Mouse (Mus musculus) midbrain, embryonic 14.5 days (tissue): Measurements from ENCODE around the gene Scube1. TPM values are rescaled to one million over a fixed set of nuclear protein-coding genes. Genes with fewer than 3 reads are reported as not detected.

ENCODE experiments used
- ATAC-seq: fragments of 200-750 bp; cut with Nextera tagmentation; 2 replicates; pipeline ENCODE4 v1.8.0; 2017; ENCODE audit warnings: moderate number of reproducible peaks, moderate library complexity; ENCODE audit not compliant: low FRiP score, low TSS enrichment
- DNase-seq: peaks from one replicate; pipeline ENCODE4 v3.0.0-alpha.2; 2015
- H3K27ac ChIP-seq: fragments of 300-500 bp; sonication (generic); replicated peaks from 2 replicates; pipeline ENCODE4 v1.5.1; 2014; ENCODE audit warnings: mild to moderate bottlenecking, low read depth, low read length, moderate library complexity
- H3K27me3 ChIP-seq: fragments of 300-500 bp; sonication (generic); 2 replicates; pipeline ENCODE4 v1.6.1; 2014; ENCODE audit warnings: low read length, control low read depth, mixed read lengths; ENCODE audit not compliant: control insufficient read depth, insufficient read depth
- H3K36me3 ChIP-seq: fragments of 300-500 bp; sonication (generic); 2 replicates; pipeline ENCODE4 v1.6.1; 2014; ENCODE audit warnings: low read length, control low read depth; ENCODE audit not compliant: control insufficient read depth, insufficient read depth
- H3K4me1 ChIP-seq: fragments of 300-500 bp; sonication (generic); 2 replicates; pipeline ENCODE4 v1.6.1; 2014; ENCODE audit warnings: mild to moderate bottlenecking, antibody characterized with exemption, low read length, control low read depth; ENCODE audit not compliant: control insufficient read depth, insufficient read depth
- H3K4me2 ChIP-seq: fragments of 300-500 bp; sonication (generic); 2 replicates; pipeline ENCODE4 v1.6.1; 2014; ENCODE audit warnings: mild to moderate bottlenecking, low read length, moderate library complexity
- H3K4me3 ChIP-seq: fragments of 300-500 bp; sonication (generic); replicated peaks from 2 replicates; pipeline ENCODE4 v1.5.1; 2014; ENCODE audit warnings: low read depth, low read length
- H3K9ac ChIP-seq: fragments of 300-500 bp; sonication (generic); replicated peaks from 2 replicates; pipeline ENCODE4 v1.6.1; 2014; ENCODE audit warnings: mild to moderate bottlenecking, low read length, moderate library complexity
- H3K9me3 ChIP-seq: fragments of 300-500 bp; sonication (generic); 2 replicates; pipeline ENCODE4 v1.6.1; 2016; ENCODE audit warnings: low read length, control low read depth, mixed read lengths; ENCODE audit not compliant: control insufficient read depth
- WGBS: fragments of 180-500 bp; shearing (Covaris S2); extraction: QIAGEN DNeasy Blood & Tissue Kit; methylation state at CpG from one replicate; pipeline ENCODE4 v1.1.7; 2014; 5-methylcytosine and 5-hydroxymethylcytosine counted together
- polyA plus RNA-seq: library from polyadenylated mRNA; unstranded; fragments of >200 nt; fragmentation: Nextera tagmentation; extraction: Ambion mirVana; gene quantifications from 2 replicates; pipeline ENCODE4 v1.2.1, GENCODE M21; 2014

Scube1 gene
- polyA plus RNA-seq, 1 experiment from 2014 or later, result 13.5 TPM

GRCm38 (mm10) chr15:83594513-83595363 is 130.1 kb downstream of the Scube1 start, which contains the start of gene Ttll12:
Gene Ttll12, minus strand, starts transcription at chr15:83595157.
- H3K36me3 ChIP-seq, result 0 out of 2 replicates have a peak, but pooled peaks cover 3% of the 10 kb centered on the region
- peak; percentile 100 for DNase-seq
- H3K27me3 ChIP-seq, result no peaks in the 10 kb centered on the region
- peaks cover 16% of the 10 kb centered on the region for H3K4me1 ChIP-seq
- H3K27ac ChIP-seq, result peak within 1 kb of the TSS; percentile 66
- H3K9ac ChIP-seq, result peak within 1 kb of the TSS; percentile 61
- under 1% methylated on average over 68 of the region's 68 CpGs for WGBS
- H3K4me2 ChIP-seq, result peak within 1 kb of the TSS; percentile 85
- H3K4me3 ChIP-seq, result peak within 1 kb of the TSS; percentile 58
- no peaks in the 10 kb centered on the region for H3K9me3 ChIP-seq
- ATAC-seq, result peak; percentile 92

- Histone ChIP-seq H3K27me3 (no peaks in the 10 kb centered on the region), H3K9me3 (no peaks in the 10 kb centered on the region), H3K27ac (no peak overlapping the region), H3K9ac (peak overlapping the region; percentile 61), H3K4me1 (peaks cover 16% of the 10 kb centered on the region), H3K4me2 (peak overlapping the region; percentile 85), H3K4me3 (peak overlapping the region; percentile 58), H3K36me3 (0 out of 2 replicates have a peak, but pooled peaks cover 3% of the 10 kb centered on the region)
- ATAC-seq (peak; percentile 38; the same call in 1 of the 2 replicates), DNase-seq (peak; percentile 26)
- 11% methylated on average over 19 of the region's 19 CpGs for WGBS
Observed at GRCm38 (mm10) chr15:83593702-83594512, 130.9 kb downstream of the Scube1 start.

- Histone ChIP-seq H3K4me1 (peaks cover 16% of the 10 kb centered on the region), H3K4me2 (peak overlapping the region; percentile 85), H3K4me3 (peak overlapping the region; percentile 58; the same call in 1 of the 2 replicates), H3K9ac (peak overlapping the region; percentile 61; the same call in 1 of the 2 replicates), H3K36me3 (peaks cover 9% of the 10 kb centered on the region; the same call in 1 of the 2 replicates), H3K9me3 (no peaks in the 10 kb centered on the region), H3K27ac (no peak overlapping the region), H3K27me3 (no peaks in the 10 kb centered on the region)
- no peak for ATAC-seq
- DNase-seq, result no peak
Observed at GRCm38 (mm10) chr15:83593189-83593585, 131.6 kb downstream of the Scube1 start.

- no peak for ATAC-seq
- no peak overlapping the region for H3K4me3 ChIP-seq
- 83% methylated on average over 8 of the region's 8 CpGs for WGBS
Observed at GRCm38 (mm10) chr15:83592260-83593188, 132.3 kb downstream of the Scube1 start.

GRCm38 (mm10) chr15:83591758-83592157 is 133.1 kb downstream of the Scube1 start:
- Histone ChIP-seq H3K27me3 (no peaks in the 10 kb centered on the region), H3K36me3 (peaks cover 23% of the 10 kb centered on the region), H3K27ac (no peak overlapping the region), H3K4me2 (no peak overlapping the region), H3K9ac (no peak overlapping the region), H3K4me1 (peaks cover 16% of the 10 kb centered on the region), H3K4me3 (no peak overlapping the region), H3K9me3 (no peaks in the 10 kb centered on the region)
- no peak for DNase-seq
- no peak for ATAC-seq
- WGBS, result 87% methylated on average over 6 of the region's 6 CpGs

More at GRCm38 (mm10) chr15:83592260-83593188, 132.3 kb downstream of the Scube1 start:
- no peaks in the 10 kb centered on the region for H3K9me3 ChIP-seq
- peaks cover 16% of the 10 kb centered on the region for H3K4me1 ChIP-seq
- DNase-seq, result no peak
- peaks cover 15% of the 10 kb centered on the region for H3K36me3 ChIP-seq
- no peak overlapping the region for H3K27ac ChIP-seq
- H3K4me2 ChIP-seq, result peak overlapping the region; percentile 85; the same call in 1 of the 2 replicates
- H3K9ac ChIP-seq, result 0 out of 2 replicates have a peak overlapping the region, but pooled peaks have one; percentile 61
- no peaks in the 10 kb centered on the region for H3K27me3 ChIP-seq

- Histone ChIP-seq H3K36me3 (peaks cover 32% of the 10 kb centered on the region), H3K4me3 (no peak overlapping the region), H3K27ac (no peak overlapping the region), H3K9me3 (peaks cover 5% of the 10 kb centered on the region; the same call in 1 of the 2 replicates), H3K4me1 (peaks cover 16% of the 10 kb centered on the region), H3K9ac (no peak overlapping the region), H3K4me2 (no peak overlapping the region), H3K27me3 (no peaks in the 10 kb centered on the region)
- ATAC-seq (no peak), DNase-seq (no peak)
- WGBS, result 91% methylated on average over 4 of the region's 4 CpGs
Observed at GRCm38 (mm10) chr15:83590841-83591240, 134.0 kb downstream of the Scube1 start.

GRCm38 (mm10) chr15:83584741-83585220 is 140.0 kb downstream of the Scube1 start:
- H3K4me2 ChIP-seq, result no peak overlapping the region
- H3K4me1 ChIP-seq, result no peaks in the 10 kb centered on the region
- no peak overlapping the region for H3K27ac ChIP-seq
- no peak for ATAC-seq
- WGBS, result 89% methylated on average over 6 of the region's 6 CpGs
- H3K9ac ChIP-seq, result no peak overlapping the region
- H3K27me3 ChIP-seq, result no peaks in the 10 kb centered on the region
- DNase-seq, result no peak
- peaks cover 5% of the 10 kb centered on the region; the same call in 1 of the 2 replicates for H3K9me3 ChIP-seq
- H3K36me3 ChIP-seq, result peaks cover 89% of the 10 kb centered on the region
- H3K4me3 ChIP-seq, result no peak overlapping the region
